In the genomic region with DNA sequence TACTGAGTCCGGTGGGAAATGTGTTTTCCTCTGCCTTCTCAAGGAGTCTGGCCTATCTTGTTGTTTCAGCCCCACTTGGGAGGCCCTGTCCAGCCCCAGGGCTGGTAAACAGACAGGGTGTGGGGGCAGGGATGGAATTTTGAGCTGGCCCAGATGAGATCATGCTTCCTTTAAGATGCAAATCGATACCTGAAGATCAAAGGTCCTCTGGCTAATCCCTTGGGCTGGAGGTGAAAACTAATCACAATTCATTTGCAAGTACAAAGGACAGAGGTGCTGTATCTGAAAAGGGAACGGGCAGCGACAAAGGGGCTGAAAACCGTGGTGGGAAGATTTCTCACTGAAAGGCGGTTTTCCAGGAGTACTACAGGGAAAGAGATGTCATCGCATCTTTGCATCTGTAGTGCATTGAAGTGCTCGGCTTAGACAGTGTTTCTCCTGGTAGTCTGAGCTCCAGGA, we compare ENCODE assay signal across 16 mouse cellular contexts.
DNase-seq lines count a peak whose midpoint lies in the region; ATAC-seq and TF ChIP-seq lines count a peak whose summit lies in the region.
"Had no signal": no experiment of that assay in that cellular context is flagged by ENCODE, and none has a peak within 500 bp of the region (broad histone marks: within the 10 kb centered on the region; RNA-seq: fewer than 3 reads in every experiment).

No protein-coding gene starts in this region.

- H3K36me3 ChIP-seq in hindbrain, embryonic 11.5 days (ENCODE audit: control insufficient read depth, insufficient read depth, low read length): no peaks in the 10 kb centered on the region
- H3K36me3 ChIP-seq in hindbrain, embryonic 16.5 days (ENCODE audit: control insufficient read depth, insufficient read depth, low read length): no peaks in the 10 kb centered on the region
- H3K36me3 ChIP-seq in hindbrain, embryonic 12.5 days: no peaks in the 10 kb centered on the region
- H3K36me3 ChIP-seq in neural tube, embryonic 11.5 days (ENCODE audit: control insufficient read depth, insufficient read depth, low read length): no peaks in the 10 kb centered on the region
- H3K36me3 ChIP-seq in kidney, embryonic 14.5 days (ENCODE audit: control insufficient read depth, insufficient read depth, low read length): no peaks in the 10 kb centered on the region
- H3K36me3 ChIP-seq: heart, embryonic 15.5 days; limb, embryonic 15.5 days had no signal

- H3K4me1 ChIP-seq in hindbrain, embryonic 11.5 days (replicated peaks; ENCODE audit: control insufficient read depth, insufficient read depth, low read length): no peaks in the 10 kb centered on the region; the same call in 1 of the 2 replicates
- H3K4me1 ChIP-seq in hindbrain, embryonic 16.5 days (ENCODE audit: control insufficient read depth, insufficient read depth, low read depth, low read length): no peaks in the 10 kb centered on the region
- peaks cover 7% of the 10 kb centered on the region for H3K4me1 ChIP-seq in hindbrain, embryonic 12.5 days
- H3K4me1 ChIP-seq in neural tube, embryonic 11.5 days (ENCODE audit: control insufficient read depth, insufficient read depth, low read length): peaks cover 6% of the 10 kb centered on the region; the same call in 1 of the 2 replicates
- H3K4me1 ChIP-seq in kidney, embryonic 14.5 days (ENCODE audit: control insufficient read depth, insufficient read depth, low read length): peaks cover 3% of the 10 kb centered on the region; the same call in 1 of the 2 replicates

- no peak overlapping the region for H3K4me3 ChIP-seq in hindbrain, embryonic 11.5 days (ENCODE audit: low read depth, low read length)
- H3K4me3 ChIP-seq in hindbrain, embryonic 16.5 days (ENCODE audit: low read length): no peak overlapping the region
- no peak overlapping the region for H3K4me3 ChIP-seq in hindbrain, embryonic 12.5 days
- H3K4me3 ChIP-seq in neural tube, embryonic 11.5 days (ENCODE audit: low read depth, low read length): no peak overlapping the region
- H3K4me3 ChIP-seq in kidney, embryonic 14.5 days (ENCODE audit: low read length): no peak overlapping the region
- H3K4me3 ChIP-seq: heart, embryonic 15.5 days; limb, embryonic 15.5 days had no signal

- H3K27me3 ChIP-seq in hindbrain, embryonic 11.5 days (ENCODE audit: control insufficient read depth, insufficient read depth, low read length): no peaks in the 10 kb centered on the region
- no peaks in the 10 kb centered on the region for H3K27me3 ChIP-seq in hindbrain, embryonic 16.5 days (replicated peaks; ENCODE audit: control insufficient read depth, insufficient read depth, low read length)
- H3K27me3 ChIP-seq in hindbrain, embryonic 12.5 days: no peaks in the 10 kb centered on the region
- H3K27me3 ChIP-seq in neural tube, embryonic 11.5 days (ENCODE audit: control insufficient read depth, insufficient read depth, low read length): no peaks in the 10 kb centered on the region
- no peaks in the 10 kb centered on the region for H3K27me3 ChIP-seq in kidney, embryonic 14.5 days (ENCODE audit: control insufficient read depth, insufficient read depth, low read length)
- H3K27me3 ChIP-seq: heart, embryonic 15.5 days; limb, embryonic 15.5 days had no signal

- DNase-seq in hindbrain, embryonic 11.5 days (ENCODE audit: low spot score): peak; percentile 64
- DNase-seq in brain, embryonic 14.5 days (ENCODE audit: low read depth): peak; percentile 61
- DNase-seq in neural tube, embryonic 11.5 days (ENCODE audit: low spot score): peak; percentile 31
- no peak for DNase-seq in right cerebral cortex, postnatal 14 days
- DNase-seq: adrenal gland, adult 2 months; cerebellum, postnatal 14 days; gastrocnemius, postnatal 10 days; kidney, postnatal 36 days; right cerebral cortex, postnatal 4 days had no signal

- no peak for TF ChIP-seq POLR2A in brain, embryonic 14.5 days (IDR thresholded peaks at IDR 0.05; ENCODE audit: borderline replicate concordance, extremely low read depth, insufficient read depth, insufficient read length, poor library complexity, severe bottlenecking)

- no peak overlapping the region for H3K9ac ChIP-seq in hindbrain, embryonic 11.5 days (ENCODE audit: low read depth, low read length)
- no peak overlapping the region for H3K9ac ChIP-seq in hindbrain, embryonic 16.5 days (ENCODE audit: low read depth, low read length)
- no peak overlapping the region for H3K9ac ChIP-seq in hindbrain, embryonic 12.5 days
- H3K9ac ChIP-seq in neural tube, embryonic 11.5 days (ENCODE audit: low read length): no peak overlapping the region
- H3K9ac ChIP-seq in kidney, embryonic 14.5 days (ENCODE audit: low read depth, low read length): no peak overlapping the region
- H3K9ac ChIP-seq: heart, embryonic 15.5 days; limb, embryonic 15.5 days had no signal

- peak; percentile 82 for ATAC-seq in hindbrain, embryonic 11.5 days (ENCODE audit: low FRiP score)
- ATAC-seq in hindbrain, embryonic 16.5 days: no peak
- peak; percentile 77 for ATAC-seq in hindbrain, embryonic 12.5 days (ENCODE audit: low FRiP score)
- no peak for ATAC-seq in neural tube, embryonic 11.5 days (ENCODE audit: insufficient read depth, low FRiP score, low TSS enrichment)
- no peak for ATAC-seq in erythroid progenitor cell, adult 5-6 weeks (replicated peaks; ENCODE audit: low FRiP score, poor library complexity, severe bottlenecking)
- ATAC-seq in kidney, embryonic 14.5 days (ENCODE audit: low FRiP score, low TSS enrichment): no peak
- ATAC-seq: inflammation-experienced regulatory T-cells, adult 6 months had no signal

- no peak for TF ChIP-seq CTCF in brain, embryonic 14.5 days (IDR thresholded peaks at IDR 0.05; ENCODE audit: borderline replicate concordance, extremely low read depth, insufficient read depth, insufficient read length)

- H3K4me2 ChIP-seq in hindbrain, embryonic 11.5 days (replicated peaks; ENCODE audit: low read depth, low read length): no peak overlapping the region
- no peak overlapping the region for H3K4me2 ChIP-seq in hindbrain, embryonic 16.5 days (ENCODE audit: low read length)
- no peak overlapping the region for H3K4me2 ChIP-seq in hindbrain, embryonic 12.5 days (replicated peaks)
- H3K4me2 ChIP-seq in neural tube, embryonic 11.5 days (ENCODE audit: low read depth): no peak overlapping the region
- H3K4me2 ChIP-seq in kidney, embryonic 14.5 days (replicated peaks; ENCODE audit: low read depth, low read length): no peak overlapping the region
- H3K4me2 ChIP-seq: heart, embryonic 15.5 days; limb, embryonic 15.5 days had no signal

- H3K27ac ChIP-seq in hindbrain, embryonic 11.5 days (ENCODE audit: low read depth, low read length): no peak overlapping the region
- no peak overlapping the region for H3K27ac ChIP-seq in hindbrain, embryonic 16.5 days (ENCODE audit: low read depth, low read length)
- no peak overlapping the region for H3K27ac ChIP-seq in hindbrain, embryonic 12.5 days
- no peak overlapping the region for H3K27ac ChIP-seq in neural tube, embryonic 11.5 days (ENCODE audit: low read depth, low read length)
- H3K27ac ChIP-seq in kidney, embryonic 14.5 days (ENCODE audit: low read depth, low read length): no peak overlapping the region
- H3K27ac ChIP-seq: heart, embryonic 15.5 days; limb, embryonic 15.5 days had no signal

- 4% methylated on average over 8 of the region's 8 CpGs for WGBS in hindbrain, embryonic 11.5 days
- 10% methylated on average over 8 of the region's 8 CpGs for WGBS in hindbrain, embryonic 16.5 days
- 3% methylated on average over 8 of the region's 8 CpGs for WGBS in hindbrain, embryonic 12.5 days
- 3% methylated on average over 8 of the region's 8 CpGs for WGBS in neural tube, embryonic 11.5 days
- WGBS in kidney, embryonic 14.5 days: 11% methylated on average over 8 of the region's 8 CpGs

- H3K9me3 ChIP-seq in hindbrain, embryonic 11.5 days (ENCODE audit: control insufficient read depth, low read length): no peaks in the 10 kb centered on the region
- H3K9me3 ChIP-seq in hindbrain, embryonic 16.5 days (ENCODE audit: control insufficient read depth, low read length): no peaks in the 10 kb centered on the region
- no peaks in the 10 kb centered on the region for H3K9me3 ChIP-seq in hindbrain, embryonic 12.5 days (replicated peaks)
- no peaks in the 10 kb centered on the region for H3K9me3 ChIP-seq in neural tube, embryonic 11.5 days (ENCODE audit: control insufficient read depth, low read length)
- H3K9me3 ChIP-seq in kidney, embryonic 14.5 days (ENCODE audit: control insufficient read depth, low read length): no peaks in the 10 kb centered on the region
- H3K9me3 ChIP-seq: heart, embryonic 15.5 days; limb, embryonic 15.5 days had no signal

Comparison
In these comparisons a context has a peak if more than half of its experiments do, and no peak if none do; other contexts are left out.
1. ATAC-seq: peak in hindbrain, embryonic 11.5 days (single experiment) and hindbrain, embryonic 12.5 days (single experiment); none in hindbrain, embryonic 16.5 days (single experiment), neural tube, embryonic 11.5 days (single experiment), erythroid progenitor cell, adult 5-6 weeks (single experiment) and kidney, embryonic 14.5 days (single experiment).